Mouse (Mus musculus): ENCODE data around the gene Ccdc88b. TPM values are rescaled to one million over a fixed set of nuclear protein-coding genes. Genes with fewer than 3 reads are reported as not detected.

The Ccdc88b gene
- polyA plus RNA-seq, 1 experiment from 2014 or later, result 0.56 TPM

DNA sequence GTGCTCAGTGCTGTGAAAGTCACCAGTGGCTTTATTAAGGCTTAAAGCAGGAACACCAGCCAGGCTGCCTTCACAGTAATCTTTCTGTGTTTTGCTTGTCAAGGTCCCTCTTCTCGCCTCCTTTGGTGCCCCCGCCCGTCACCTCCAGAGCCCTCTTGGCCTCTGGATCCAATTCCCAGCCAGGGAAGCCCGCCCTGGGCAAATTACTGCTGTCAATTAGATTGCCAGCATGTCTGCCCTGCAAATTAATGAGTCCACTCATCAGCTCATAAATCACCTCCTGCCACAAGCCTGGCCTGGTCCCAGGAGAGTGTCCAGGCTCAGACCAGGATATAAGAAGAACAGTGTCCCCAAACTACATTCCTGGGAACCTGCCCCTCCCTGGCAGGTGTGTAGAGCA, 43.6 kb downstream of the Ccdc88b start:
- no peaks in the 10 kb centered on the region for H3K36me3 ChIP-seq (replicated peaks)
- H3K9me3 ChIP-seq, result no peaks in the 10 kb centered on the region
- no peak for ATAC-seq (replicated peaks)
- H3K4me2 ChIP-seq, result no peak overlapping the region
- no peak overlapping the region for H3K4me3 ChIP-seq
- H3K9ac ChIP-seq, result no peak overlapping the region
- no peak overlapping the region; the same call in 1 of the 2 replicates for H3K27ac ChIP-seq
- H3K27me3 ChIP-seq (replicated peaks), result no peaks in the 10 kb centered on the region
- peaks cover 4% of the 10 kb centered on the region; the same call in 1 of the 2 replicates for H3K4me1 ChIP-seq
- 63% methylated on average over 4 of the region's 4 CpGs for WGBS

Small RNAs within 50 kb of the gene (microRNA-seq; reads per million reads assigned to microRNA genes)
- not detected for gene Mir5046

Other genes starting within 250 kb of the Ccdc88b start
- 10.5 and 11.9 TPM in 2 replicates for gene Rps6ka4, start 17.6 kb downstream of the Ccdc88b start, polyA plus RNA-seq (2015; fragmentation: Nextera tagmentation; extraction: Ambion mirVana)
- 101 and 105 TPM in 2 replicates for gene Trmt112, start 51.5 kb upstream of the Ccdc88b start, polyA plus RNA-seq (2015; fragmentation: Nextera tagmentation; extraction: Ambion mirVana)
- gene Prdx5, start 51.9 kb upstream of the Ccdc88b start, polyA plus RNA-seq (2015; fragmentation: Nextera tagmentation; extraction: Ambion mirVana), result 325 and 351 TPM in 2 replicates
- 16.2 and 18.9 TPM in 2 replicates for gene Esrra, start 63.6 kb upstream of the Ccdc88b start, polyA plus RNA-seq (2015; fragmentation: Nextera tagmentation; extraction: Ambion mirVana)
- 1.1 and 1.3 TPM in 2 replicates for gene Catsperz, start 67.2 kb upstream of the Ccdc88b start, polyA plus RNA-seq (2015; fragmentation: Nextera tagmentation; extraction: Ambion mirVana)
- 4.7 and 5.0 TPM in 2 replicates for gene Kcnk4, start 76.3 kb upstream of the Ccdc88b start, polyA plus RNA-seq (2015; fragmentation: Nextera tagmentation; extraction: Ambion mirVana)
- 93.9 and 96.1 TPM in 2 replicates for gene Bad, start 83.7 kb upstream of the Ccdc88b start, polyA plus RNA-seq (2015; fragmentation: Nextera tagmentation; extraction: Ambion mirVana)
- gene Gpr137, start 84.3 kb upstream of the Ccdc88b start, polyA plus RNA-seq (2015; fragmentation: Nextera tagmentation; extraction: Ambion mirVana), result 70.2 and 70.5 TPM in 2 replicates
- gene Ppp1r14b, start 116.8 kb upstream of the Ccdc88b start, polyA plus RNA-seq (2015; fragmentation: Nextera tagmentation; extraction: Ambion mirVana), result 188 and 196 TPM in 2 replicates
- 11.3 TPM in 2 replicates for gene Plcb3, start 118.3 kb upstream of the Ccdc88b start, polyA plus RNA-seq (2015; fragmentation: Nextera tagmentation; extraction: Ambion mirVana)
- gene Fkbp2, start 122.3 kb upstream of the Ccdc88b start, polyA plus RNA-seq (2015; fragmentation: Nextera tagmentation; extraction: Ambion mirVana), result 120 and 126 TPM in 2 replicates
- gene Vegfb, start 129.4 kb upstream of the Ccdc88b start, polyA plus RNA-seq (2015; fragmentation: Nextera tagmentation; extraction: Ambion mirVana), result 46.7 and 47.9 TPM in 2 replicates
- 24.1 and 25.6 TPM in 2 replicates for gene Dnajc4, start 134.4 kb upstream of the Ccdc88b start, polyA plus RNA-seq (2015; fragmentation: Nextera tagmentation; extraction: Ambion mirVana)
- gene Nudt22, start 137.9 kb upstream of the Ccdc88b start, polyA plus RNA-seq (2015; fragmentation: Nextera tagmentation; extraction: Ambion mirVana), result 21.0 and 22.5 TPM in 2 replicates
- 18.5 and 19.8 TPM in 2 replicates for gene Trpt1, start 137.9 kb upstream of the Ccdc88b start, polyA plus RNA-seq (2015; fragmentation: Nextera tagmentation; extraction: Ambion mirVana)
- 4.8 and 5.2 TPM in 2 replicates for gene Fermt3, start 161.3 kb upstream of the Ccdc88b start, polyA plus RNA-seq (2015; fragmentation: Nextera tagmentation; extraction: Ambion mirVana)
- 214 and 230 TPM in 2 replicates for gene Stip1, start 181.8 kb upstream of the Ccdc88b start, polyA plus RNA-seq (2015; fragmentation: Nextera tagmentation; extraction: Ambion mirVana)
- 5.6 and 6.0 TPM in 2 replicates for gene Macrod1, start 198.6 kb upstream of the Ccdc88b start, polyA plus RNA-seq (2015; fragmentation: Nextera tagmentation; extraction: Ambion mirVana)
- gene Flrt1, start 247.5 kb upstream of the Ccdc88b start, polyA plus RNA-seq (2015; fragmentation: Nextera tagmentation; extraction: Ambion mirVana), result 12.2 and 12.5 TPM in 2 replicates